Mouse (Mus musculus) cerebellum, postnatal 36 days (tissue): ENCODE measurements around the gene Zfhx3.
"Not testable (repeated sequence)": the region's sequence is repeated elsewhere in the genome, so short reads cannot be mapped to it uniquely, and the experiment has no call there.

ENCODE experiments used
- DNase-seq, 2 experiments: peaks; one replicate each; pipeline ENCODE4 v3.0.0; 2021 to 2022; ENCODE audit warnings: mixed read lengths in 2 of 2

Zfhx3 gene

DNA sequence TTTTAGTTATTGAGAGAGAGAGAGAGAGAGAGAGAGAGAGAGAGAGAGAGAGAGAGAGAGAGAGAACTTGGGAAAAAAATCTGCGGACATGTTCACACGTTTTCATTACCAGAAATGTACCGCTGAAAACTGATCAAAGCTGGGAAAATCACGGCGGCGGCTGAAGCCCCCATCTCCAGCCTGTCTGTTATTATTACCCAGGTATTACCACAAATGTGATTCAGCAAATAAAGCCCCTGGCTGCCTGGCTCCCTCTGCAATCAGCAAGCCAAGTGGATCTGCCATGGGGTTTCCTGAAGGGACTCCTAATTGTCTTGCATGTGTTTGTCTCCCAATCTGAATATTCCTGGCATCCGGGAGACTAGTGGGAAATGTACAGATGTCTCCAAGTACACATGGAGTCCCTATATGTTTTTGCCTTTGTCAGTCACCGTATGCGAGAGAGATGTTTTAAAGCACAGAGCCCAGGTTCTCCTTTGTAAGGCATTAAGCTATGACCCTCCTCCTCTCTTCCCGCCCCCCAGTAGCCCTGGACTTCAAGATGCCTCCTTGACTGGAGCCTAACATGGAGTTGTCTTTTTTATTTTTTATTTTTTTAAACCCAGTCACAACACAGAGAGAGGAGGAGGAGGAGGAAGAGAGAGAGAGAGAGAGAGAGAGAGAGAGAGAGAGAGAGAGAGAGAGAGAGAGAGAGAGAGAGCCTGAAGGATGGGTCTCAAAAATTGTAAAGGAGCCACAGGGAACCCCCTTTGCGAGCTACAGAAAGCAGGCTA, at the start of gene Zfhx3:
TSS of gene Zfhx3 (plus strand) at position 723 of the 773 bp plus-strand sequence.
- no peak for DNase-seq

DNA sequence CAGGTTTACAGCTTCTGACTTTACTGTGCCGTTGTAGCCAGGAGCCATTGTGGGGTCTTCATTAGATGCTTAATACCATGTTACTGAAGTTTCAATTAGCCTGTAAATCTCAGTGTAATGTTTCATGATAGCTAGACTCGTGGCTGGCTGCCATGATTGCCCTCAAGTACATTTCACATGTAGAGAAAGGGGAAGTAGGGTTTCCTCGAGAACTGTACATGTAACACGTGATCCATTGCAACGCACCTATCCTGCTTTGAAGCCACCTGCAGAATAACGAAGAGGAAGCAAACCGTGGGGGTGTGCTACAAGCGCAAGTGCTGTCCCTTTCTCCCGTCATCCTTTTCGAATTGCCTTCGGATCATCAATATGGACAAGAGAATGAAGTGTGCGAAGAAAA, 23.5 kb upstream of the Zfhx3 start:
- no peak for DNase-seq

- DNase-seq, result no peak
These were observed 16.3 kb upstream of the Zfhx3 start for GRCm38 (mm10) chr8:107926149-107926548.

- DNase-seq, result no peak
These were observed 5.7 kb upstream of the Zfhx3 start for GRCm38 (mm10) chr8:107936725-107937124.

- not testable (repeated sequence) for DNase-seq
These were observed 4.2 kb upstream of the Zfhx3 start for GRCm38 (mm10) chr8:107938231-107938630.

- no peak for DNase-seq
These were observed 2.3 kb upstream of the Zfhx3 start for GRCm38 (mm10) chr8:107940181-107940580.

GRCm38 (mm10) chr8:107942752-107943510, 487 bp downstream of the Zfhx3 start:
- DNase-seq, result no peak

DNA sequence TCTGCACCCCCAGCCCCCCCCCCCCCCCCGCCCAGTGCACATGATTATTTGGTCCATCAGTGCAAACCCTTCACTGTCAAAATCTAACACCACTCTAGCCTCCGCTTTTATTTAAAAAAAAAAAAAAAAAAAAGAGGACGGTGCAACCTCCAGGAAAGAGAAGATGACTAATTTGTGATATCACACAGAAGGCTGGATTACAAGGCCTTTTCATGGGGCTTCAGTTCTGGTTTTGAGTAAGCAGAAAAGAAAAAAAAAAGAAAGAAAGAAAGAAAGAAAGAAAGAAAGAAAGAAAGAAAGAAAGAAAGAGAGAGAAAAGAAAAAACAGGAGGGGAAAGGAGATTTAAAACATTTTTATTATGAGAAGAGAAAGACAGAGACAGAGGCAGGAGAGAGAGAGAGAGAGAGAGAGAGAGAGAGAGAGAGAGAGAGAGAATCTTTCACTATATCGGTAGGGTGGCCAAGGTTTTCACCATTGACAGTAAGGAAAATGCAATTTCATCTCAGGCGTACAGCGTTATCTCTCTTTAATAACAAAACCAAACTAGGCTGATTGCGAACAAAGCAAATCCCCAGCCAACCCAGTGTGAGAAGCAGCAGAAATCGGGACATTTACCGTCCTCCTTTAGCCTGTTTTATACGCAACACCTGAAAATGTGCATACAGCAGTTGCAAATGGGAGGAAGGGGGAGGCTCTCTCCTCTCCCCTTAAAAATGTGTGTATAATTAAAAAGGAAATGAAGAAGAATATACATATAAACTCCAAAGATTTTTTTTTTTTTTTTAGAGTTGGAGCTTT, 1.3 kb downstream of the Zfhx3 start:
- DNase-seq, result no peak

DNA sequence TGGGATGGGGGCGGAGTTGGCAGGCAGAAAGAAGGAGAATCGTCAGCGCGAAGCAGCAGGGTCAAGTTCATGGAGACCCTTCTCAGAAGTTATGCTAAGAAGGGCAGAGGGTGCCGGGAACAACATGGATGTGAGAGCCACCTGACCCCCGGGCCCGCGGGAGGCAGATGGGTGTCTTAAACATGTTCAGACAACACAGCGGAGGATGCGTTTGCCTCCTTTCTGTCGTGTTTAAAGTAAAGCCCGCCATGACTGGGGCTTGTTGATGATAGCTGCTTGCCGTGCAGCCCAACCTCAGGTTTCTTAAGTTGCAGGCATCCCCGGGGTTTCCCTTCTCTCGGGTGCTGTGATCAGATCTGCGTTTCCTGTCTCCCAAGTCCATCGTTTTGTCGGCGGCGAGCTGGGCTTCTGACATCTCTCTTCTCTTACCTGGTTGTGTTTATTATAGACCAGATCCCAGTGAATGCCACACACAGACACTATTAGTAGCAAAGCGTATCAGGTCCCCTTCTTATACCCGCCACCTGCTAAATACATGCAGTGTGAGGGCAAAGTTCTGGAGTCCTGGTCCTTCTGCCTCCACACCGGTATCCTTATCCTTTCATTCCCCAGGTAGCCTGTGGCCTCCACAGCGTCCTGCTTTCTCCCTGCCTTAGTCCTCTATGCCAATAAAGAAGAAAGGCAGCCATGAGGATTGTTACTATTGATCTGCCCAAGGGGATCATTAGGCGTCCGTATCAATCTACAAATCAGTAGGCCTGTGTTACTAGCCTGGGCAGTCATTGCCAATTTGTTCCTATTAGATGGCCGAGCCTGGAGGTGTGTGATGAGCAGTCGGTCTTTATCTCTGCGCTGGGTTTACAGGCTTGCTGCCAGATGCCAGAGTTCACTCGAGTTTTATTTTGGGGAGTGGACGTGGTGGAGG, 2.5 kb downstream of the Zfhx3 start:
- no peak for DNase-seq

- DNase-seq, result no peak
These were observed 4.4 kb downstream of the Zfhx3 start for GRCm38 (mm10) chr8:107946888-107947287.

DNA sequence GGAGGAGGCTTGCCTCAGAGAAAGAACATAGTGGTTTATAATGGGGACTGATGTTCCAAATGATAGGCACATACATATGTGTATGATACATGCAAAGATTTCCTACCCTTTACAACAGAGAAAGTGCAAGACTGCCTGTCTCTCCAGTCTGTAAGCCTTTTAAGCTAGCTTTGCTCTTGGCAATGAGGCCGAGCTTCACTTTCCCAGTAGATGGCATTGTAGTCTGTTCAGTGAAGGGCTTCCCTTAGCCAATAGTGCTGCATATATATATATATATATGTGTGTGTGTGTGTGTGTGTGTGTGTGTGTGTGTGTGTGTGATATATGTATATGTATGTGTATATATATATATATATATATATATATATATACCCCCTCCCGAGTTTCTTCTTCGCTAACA, 13.4 kb downstream of the Zfhx3 start:
- DNase-seq, result no peak

- DNase-seq, result no peak
These were observed 15.1 kb downstream of the Zfhx3 start for GRCm38 (mm10) chr8:107957566-107957965.

- no peak for DNase-seq
These were observed 18.0 kb downstream of the Zfhx3 start for GRCm38 (mm10) chr8:107960466-107960865.

DNA sequence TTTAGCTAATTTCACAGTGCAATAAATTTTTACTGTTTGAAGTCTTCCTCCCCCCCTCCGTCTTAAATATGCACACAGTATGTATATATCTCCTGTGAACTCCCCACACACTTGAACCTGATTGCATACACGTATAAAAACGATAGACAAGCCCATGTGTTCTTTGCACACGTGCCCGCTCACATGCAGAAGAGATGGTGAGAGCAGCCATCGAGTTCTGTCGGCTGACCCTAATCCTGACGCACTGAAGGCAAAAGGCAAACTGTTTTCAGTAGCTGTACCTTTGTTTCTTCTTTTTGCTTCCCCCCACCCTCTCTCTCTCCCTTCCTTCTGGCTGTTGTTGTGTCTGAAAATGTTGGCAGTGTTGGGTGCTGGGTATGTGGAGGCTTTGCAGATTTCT, 18.4 kb downstream of the Zfhx3 start:
- DNase-seq, result no peak

- no peak for DNase-seq
These were observed 29.8 kb downstream of the Zfhx3 start for GRCm38 (mm10) chr8:107972198-107972597.

DNA sequence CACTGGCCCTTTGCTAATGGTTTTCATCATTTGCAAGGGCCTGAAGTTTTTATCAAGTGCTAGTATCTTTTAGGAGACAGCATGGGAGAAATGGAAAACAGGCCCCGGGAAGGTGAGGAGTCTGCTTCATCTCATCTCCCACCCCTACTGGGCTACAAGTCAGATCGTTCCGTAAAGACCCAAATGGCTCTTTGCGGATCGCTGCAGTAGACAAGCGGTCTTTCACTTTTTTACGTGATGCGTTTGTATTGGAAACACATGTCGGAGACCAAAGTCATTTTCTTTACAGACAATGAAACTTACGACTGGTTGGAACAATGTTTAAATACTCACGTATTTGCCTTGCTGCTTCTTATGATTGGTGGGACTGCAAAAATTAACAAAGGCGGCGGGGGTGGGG, 32.0 kb downstream of the Zfhx3 start:
- DNase-seq, result no peak

GRCm38 (mm10) chr8:107978247-107978646, 35.8 kb downstream of the Zfhx3 start:
- no peak for DNase-seq

DNA sequence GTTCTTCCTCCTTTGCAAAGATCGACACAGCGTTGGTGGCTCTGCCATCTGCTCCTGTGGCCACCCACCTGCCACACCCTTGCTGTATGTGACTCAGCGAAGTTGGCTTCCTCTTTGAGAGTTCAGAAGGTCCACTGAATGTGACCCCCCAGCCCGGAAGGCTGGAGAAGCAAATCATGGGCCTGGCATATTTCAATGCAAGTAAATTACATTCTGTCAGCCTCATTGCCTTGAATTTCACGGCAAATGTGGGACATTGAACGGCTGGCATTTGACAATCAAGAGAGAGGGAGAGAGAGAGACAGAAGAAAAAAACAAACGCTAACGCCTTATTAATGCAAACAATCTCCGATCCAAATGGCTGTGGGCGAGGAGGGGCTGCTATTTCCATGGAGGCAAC, 38.2 kb downstream of the Zfhx3 start:
- DNase-seq, result peak; percentile 19 to 25

DNA sequence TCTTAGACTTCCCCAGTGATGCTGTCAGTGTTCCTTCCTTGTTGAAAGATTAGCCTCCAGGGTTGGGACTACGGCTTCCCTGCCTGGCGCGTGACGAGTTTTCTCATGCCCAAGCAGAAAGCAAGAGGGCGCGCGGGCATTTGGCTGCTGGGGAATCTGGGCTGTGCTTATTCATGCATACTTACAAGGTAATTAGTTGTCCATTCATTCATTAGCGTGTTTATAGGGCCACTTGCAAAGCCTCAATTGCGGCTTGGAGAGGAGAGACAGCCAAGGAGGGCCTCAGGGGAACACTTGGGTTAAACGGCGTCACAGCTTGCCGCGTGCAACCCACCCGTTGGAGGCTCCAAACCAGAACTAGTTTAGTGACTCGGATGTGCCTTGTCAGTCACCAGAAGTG, 44.2 kb downstream of the Zfhx3 start:
- DNase-seq, result peak; percentile 10 to 15

GRCm38 (mm10) chr8:107998874-107999273, 56.4 kb downstream of the Zfhx3 start:
- DNase-seq, result no peak

- DNase-seq, result no peak
These were observed 69.1 kb downstream of the Zfhx3 start for GRCm38 (mm10) chr8:108011516-108011915.

GRCm38 (mm10) chr8:108017727-108018126, 75.3 kb downstream of the Zfhx3 start:
- DNase-seq, result no peak
